18 mouse cellular contexts compared by ENCODE assay signal in genomic region chr11:14378512-14378911, GRCm38 (mm10).
"Had no signal": no experiment of that assay in that cellular context is flagged by ENCODE, and none has a peak within 500 bp of the region (broad histone marks: within the 10 kb centered on the region; RNA-seq: fewer than 3 reads in every experiment).

No protein-coding gene starts in this region.

- DNase-seq: liver, embryonic 13.5 days; liver, postnatal 0 days; lung, adult 2 months; lung, postnatal 14 days; lung, postnatal 36 days; right cerebral cortex, postnatal 14 days; thymus, adult 2 months; thymus, postnatal 25 days; thymus, postnatal 4 days had no signal

- H3K4me1 ChIP-seq: liver, embryonic 13.5 days; liver, embryonic 15.5 days; lung, embryonic 15.5 days; megakaryocyte, embryonic 14.5 days; stomach, embryonic 15.5 days had no signal

- H3K27me3 ChIP-seq: liver, embryonic 13.5 days; liver, embryonic 15.5 days; lung, embryonic 15.5 days; megakaryocyte, embryonic 14.5 days; midbrain, embryonic 13.5 days; neural tube, embryonic 12.5 days; stomach, embryonic 15.5 days had no signal

- H3K9ac ChIP-seq: liver, embryonic 13.5 days; liver, embryonic 15.5 days; liver, postnatal 0 days; lung, embryonic 15.5 days; midbrain, embryonic 13.5 days; neural tube, embryonic 12.5 days; stomach, embryonic 15.5 days had no signal

- ATAC-seq: liver, postnatal 0 days; lung, postnatal 0 days; midbrain, embryonic 13.5 days had no signal

- H3K4me2 ChIP-seq: liver, embryonic 13.5 days; liver, embryonic 15.5 days; lung, embryonic 15.5 days; midbrain, embryonic 13.5 days; neural tube, embryonic 12.5 days; stomach, embryonic 15.5 days had no signal

- H3K36me3 ChIP-seq: liver, embryonic 13.5 days; liver, embryonic 15.5 days; lung, embryonic 15.5 days; midbrain, embryonic 13.5 days; neural tube, embryonic 12.5 days; stomach, embryonic 15.5 days had no signal

- H3K4me3 ChIP-seq: liver, embryonic 13.5 days; liver, embryonic 15.5 days; lung, embryonic 15.5 days; megakaryocyte, embryonic 14.5 days; midbrain, embryonic 13.5 days; neural tube, embryonic 12.5 days; stomach, embryonic 15.5 days had no signal

- H3K27ac ChIP-seq: liver, embryonic 13.5 days; liver, embryonic 15.5 days; lung, embryonic 15.5 days; macrophage; neural tube, embryonic 12.5 days; stomach, embryonic 15.5 days; stomach, postnatal 0 days had no signal

- H3K9me3 ChIP-seq: liver, embryonic 13.5 days; liver, embryonic 15.5 days; lung, embryonic 15.5 days; megakaryocyte, embryonic 14.5 days; midbrain, embryonic 13.5 days; neural tube, embryonic 12.5 days; stomach, embryonic 15.5 days had no signal
